Mouse (Mus musculus): ENCODE data around the gene Tmem86b.

GRCm38 (mm10) chr7:4612386-4612785 lies 18.8 kb downstream of the Tmem86b start:
- TF ChIP-seq MAX (IDR thresholded peaks at IDR 0.05) (no peak), MYOG (IDR thresholded peaks at IDR 0.05; ENCODE audit: control insufficient read depth, extremely low read depth, insufficient read length) (no peak), CTCF (IDR thresholded peaks at IDR 0.05; ENCODE audit: control insufficient read depth, insufficient read depth, insufficient read length) (no peak), CEBPB (IDR thresholded peaks at IDR 0.05; ENCODE audit: low read depth) (no peak), FOSL1 (IDR thresholded peaks at IDR 0.05; ENCODE audit: insufficient read depth, low read length, poor library complexity, severe bottlenecking) (no peak)

Data from C2C12 (cell line).